Mouse (Mus musculus) right cerebral cortex, postnatal 4 days (tissue): ENCODE results near the gene Ttc30a1.
A peak's percentile ranks its signal among the peaks of the same experiment; 100 is the strongest.
"Not testable (repeated sequence)": the region's sequence is repeated elsewhere in the genome, so short reads cannot be mapped to it uniquely, and the experiment has no call there.

ENCODE experiments used
- DNase-seq: peaks from one replicate; pipeline ENCODE4 v3.0.0-alpha.2; 2022

Ttc30a1 gene

GRCm38 (mm10) chr2:75982626-75983025 lies 859 bp upstream of the Ttc30a1 start:
- no peak for DNase-seq

DNA sequence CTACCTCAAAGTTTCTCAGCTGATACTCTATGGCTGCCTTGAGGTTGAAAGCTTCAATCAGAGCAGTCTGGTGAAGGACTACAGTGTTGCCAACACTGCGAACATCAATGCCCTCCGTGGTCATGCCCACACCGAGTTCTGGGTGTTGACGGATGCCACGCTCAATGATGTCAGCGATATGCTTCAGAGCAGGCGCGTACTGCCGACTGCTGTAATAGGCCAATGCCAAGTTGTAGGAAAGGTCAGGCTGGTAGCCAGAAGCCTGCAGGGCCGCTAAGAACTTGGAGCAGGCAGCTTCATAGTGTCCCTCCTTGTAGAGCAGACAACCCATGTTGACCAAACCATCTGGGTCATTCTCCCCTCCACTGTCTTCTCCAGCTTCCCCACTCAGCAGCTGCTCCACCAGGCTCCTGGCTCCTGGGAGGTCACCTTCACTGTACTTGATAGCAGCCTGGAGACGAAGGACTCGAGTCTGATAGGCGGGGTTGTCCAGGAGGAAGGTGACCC lies 781 bp downstream of the Ttc30a1 start:
- not testable (repeated sequence) for DNase-seq

DNA sequence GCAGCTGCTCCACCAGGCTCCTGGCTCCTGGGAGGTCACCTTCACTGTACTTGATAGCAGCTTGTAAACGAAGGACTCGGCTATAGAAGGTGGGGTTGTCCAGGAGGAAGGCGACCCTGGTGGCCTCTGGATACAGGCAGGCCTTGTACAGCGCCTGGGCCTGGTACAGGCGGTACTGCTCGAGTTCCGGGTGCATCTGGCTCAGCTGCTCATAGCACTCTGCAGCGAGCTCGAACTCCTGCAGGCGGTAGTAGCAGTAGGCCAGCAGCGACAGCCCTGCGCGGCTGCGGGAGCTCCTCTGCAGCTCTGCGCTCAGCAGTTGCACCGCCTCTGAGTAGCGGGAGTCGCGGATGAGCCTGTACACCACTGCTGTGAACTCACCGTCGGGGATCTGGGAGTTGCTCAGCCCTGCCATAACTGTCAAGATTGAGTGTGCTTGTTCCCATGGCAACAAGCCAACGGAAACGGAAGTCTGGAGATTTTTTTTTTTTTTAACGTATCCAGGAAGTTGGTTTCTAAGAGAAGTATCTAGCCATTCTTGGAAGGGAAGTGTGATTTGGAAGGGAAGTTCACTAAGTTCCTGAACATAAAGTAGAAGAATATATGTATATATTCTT lies 3.9 kb downstream of the Ttc30a1 start, which contains the start of gene Ttc30a2:
Gene Ttc30a2, minus strand, starts transcription at position 419 of the 617 bp plus-strand sequence.
- DNase-seq, result not testable (repeated sequence)

DNA sequence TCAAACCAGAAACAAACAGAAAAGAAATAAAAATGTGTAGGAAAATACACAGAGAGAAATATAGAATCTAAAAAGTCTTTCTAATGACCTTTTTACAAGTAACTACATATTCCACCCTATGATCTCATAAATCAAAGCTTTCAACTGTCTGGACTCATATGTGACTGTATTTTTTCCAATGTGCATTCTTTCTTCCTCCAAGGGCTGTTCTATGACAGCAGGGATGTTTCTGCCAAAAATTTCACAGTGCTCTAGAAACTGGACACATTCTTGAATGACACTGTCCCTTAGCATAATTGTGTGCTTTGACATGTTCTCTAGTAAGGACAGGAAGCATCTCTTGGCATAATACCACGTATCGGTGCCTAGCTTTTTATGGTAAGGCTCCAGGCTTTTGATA lies 5.7 kb downstream of the Ttc30a1 start:
- DNase-seq, result not testable (repeated sequence)

DNA sequence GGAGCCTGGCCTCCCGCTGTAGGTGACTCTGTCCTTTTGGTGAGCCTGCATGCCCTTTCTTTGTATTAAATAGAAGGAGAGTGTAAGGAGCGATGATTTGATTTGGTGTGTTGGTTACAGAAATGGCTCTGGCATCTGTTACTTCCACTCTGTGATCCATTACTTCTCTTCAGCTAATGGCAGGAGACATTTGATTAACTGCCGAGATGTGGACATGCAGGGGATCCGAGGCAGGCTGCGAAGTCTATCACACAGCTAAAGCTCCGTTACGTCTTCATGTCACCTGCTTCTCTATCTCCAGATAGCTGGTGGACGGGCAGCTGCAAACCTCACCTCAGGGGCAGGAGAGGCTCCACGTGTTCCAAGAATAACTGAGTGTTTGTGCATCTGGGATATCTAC lies 7.6 kb downstream of the Ttc30a1 start:
- DNase-seq, result no peak

DNA sequence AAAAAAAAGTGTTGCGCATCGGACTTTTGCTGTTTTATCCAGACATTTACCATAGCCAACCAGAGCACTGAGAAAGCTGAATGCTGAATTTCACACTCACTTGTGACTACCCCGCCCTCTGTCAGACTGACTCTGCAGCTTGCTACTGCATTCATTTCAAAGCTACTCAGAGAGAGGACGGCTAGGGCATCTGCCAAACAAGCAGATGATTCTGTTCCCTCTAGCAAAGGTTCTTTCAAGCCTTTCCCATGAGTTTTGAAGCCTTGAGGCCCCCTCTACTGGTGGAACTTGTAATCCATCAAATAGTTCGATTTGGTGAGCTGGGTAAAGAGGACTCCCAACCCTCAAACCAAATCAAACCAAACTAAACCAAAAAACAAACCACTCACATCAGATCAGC lies 16.8 kb downstream of the Ttc30a1 start:
- peak; percentile 49 for DNase-seq

- peak; percentile 42 for DNase-seq
Observed at GRCm38 (mm10) chr2:75964512-75964911, 17.3 kb downstream of the Ttc30a1 start.

GRCm38 (mm10) chr2:75964051-75964450 lies 17.7 kb downstream of the Ttc30a1 start:
- no peak for DNase-seq

GRCm38 (mm10) chr2:75963211-75963840 lies 18.4 kb downstream of the Ttc30a1 start:
- no peak for DNase-seq

- DNase-seq, result no peak
Observed at GRCm38 (mm10) chr2:75960366-75961330, 21.1 kb downstream of the Ttc30a1 start.

- DNase-seq, result peak; percentile 18
Observed at GRCm38 (mm10) chr2:75959850-75960365, 21.9 kb downstream of the Ttc30a1 start.

- DNase-seq, result no peak
Observed at GRCm38 (mm10) chr2:75959183-75959849, 22.5 kb downstream of the Ttc30a1 start.

GRCm38 (mm10) chr2:75955709-75956108 lies 26.1 kb downstream of the Ttc30a1 start:
- no peak for DNase-seq

- no peak for DNase-seq
Observed at GRCm38 (mm10) chr2:75953320-75953719, 28.4 kb downstream of the Ttc30a1 start.

DNA sequence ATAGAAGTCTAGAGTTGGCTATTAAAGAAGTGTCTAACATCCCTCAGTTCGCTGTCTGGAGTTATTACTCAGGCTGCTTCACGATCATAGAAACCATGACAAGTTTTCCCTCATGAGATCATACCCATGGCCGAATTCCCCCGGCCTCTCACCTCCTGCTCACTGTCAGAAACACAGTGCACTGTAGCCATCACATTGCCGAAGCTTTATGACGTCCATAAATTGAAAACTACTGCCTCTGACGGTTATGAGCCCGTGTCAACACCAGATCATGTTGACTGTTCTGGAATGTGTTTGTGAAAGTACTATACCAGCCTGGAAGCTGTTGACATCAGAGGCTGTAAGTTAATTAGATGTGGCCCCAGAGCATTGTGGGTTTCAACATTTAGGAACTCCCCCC lies 31.1 kb downstream of the Ttc30a1 start:
- DNase-seq, result no peak

DNA sequence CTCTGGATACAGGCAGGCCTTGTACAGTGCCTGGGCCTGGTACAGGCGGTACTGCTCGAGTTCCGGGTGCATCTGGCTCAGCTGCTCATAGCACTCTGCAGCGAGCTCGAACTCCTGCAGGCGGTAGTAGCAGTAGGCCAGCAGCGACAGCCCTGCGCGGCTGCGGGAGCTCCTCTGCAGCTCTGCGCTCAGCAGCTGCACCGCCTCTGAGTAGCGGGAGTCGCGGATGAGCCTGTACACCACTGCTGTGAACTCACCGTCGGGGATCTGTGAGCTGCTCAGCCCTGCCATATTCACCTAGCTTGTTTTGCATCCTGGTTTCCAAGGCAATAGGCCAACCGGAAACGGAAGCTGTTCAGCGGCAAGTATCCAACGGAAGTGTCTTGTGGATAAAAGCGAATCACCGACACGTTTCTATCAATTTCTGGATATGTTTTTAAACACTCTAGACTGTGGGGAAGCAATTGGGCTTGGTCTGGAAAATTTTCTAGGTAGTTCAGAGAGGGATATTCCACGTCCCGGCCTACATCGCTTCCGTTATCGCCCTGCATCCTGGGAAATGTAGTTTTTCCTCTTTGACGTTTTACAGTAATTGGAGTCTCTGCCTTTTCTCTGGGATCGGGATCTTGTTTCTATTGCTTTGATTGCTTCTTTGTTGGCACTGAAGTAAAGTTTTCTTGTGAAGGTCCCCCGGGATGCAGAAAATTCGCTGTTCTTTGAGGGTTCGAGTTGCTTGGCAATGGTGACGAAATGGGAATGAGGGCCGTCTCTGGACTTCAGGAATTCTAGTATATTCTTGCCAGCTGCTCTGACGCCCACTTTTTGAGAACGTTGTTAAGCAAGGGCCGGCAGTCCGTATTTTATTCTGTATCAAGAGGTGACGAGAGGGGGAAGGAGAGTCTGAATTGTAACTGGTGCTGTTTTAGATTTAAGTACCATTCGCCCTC lies 43.4 kb downstream of the Ttc30a1 start, which contains the start of gene Ttc30b:
Gene Ttc30b, minus strand, starts transcription at position 469 of the 947 bp plus-strand sequence.
- peak; percentile 67 for DNase-seq

DNA sequence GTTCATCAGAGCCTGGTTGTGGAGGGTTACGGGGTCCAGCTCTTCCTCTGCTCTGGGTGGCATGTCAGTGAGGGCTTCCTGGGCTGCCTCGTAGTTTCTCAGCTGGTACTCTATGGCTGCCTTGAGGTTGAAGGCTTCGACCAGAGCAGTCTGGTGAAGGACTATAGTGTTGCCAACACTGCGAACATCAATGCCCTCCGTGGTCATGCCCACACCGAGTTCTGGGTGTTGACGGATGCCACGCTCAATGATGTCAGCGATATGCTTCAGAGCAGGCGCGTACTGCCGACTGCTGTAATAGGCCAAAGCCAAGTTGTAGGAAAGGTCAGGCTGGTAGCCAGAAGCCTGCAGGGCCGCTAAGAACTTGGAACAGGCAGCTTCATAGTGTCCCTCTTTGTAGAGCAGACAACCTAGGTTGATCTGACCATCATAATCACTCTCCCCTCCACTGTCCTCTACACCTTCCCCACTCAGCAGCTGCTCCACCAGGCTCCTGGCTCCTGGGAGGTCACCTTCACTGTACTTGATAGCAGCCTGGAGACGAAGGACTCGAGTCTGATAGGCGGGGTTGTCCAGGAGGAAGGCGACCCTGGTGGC lies 44.1 kb downstream of the Ttc30a1 start:
- DNase-seq, result not testable (repeated sequence)

GRCm38 (mm10) chr2:75936685-75937084 lies 45.1 kb downstream of the Ttc30a1 start:
- DNase-seq, result not testable (repeated sequence)

- DNase-seq, result no peak
Observed at GRCm38 (mm10) chr2:75933541-75933940, 48.2 kb downstream of the Ttc30a1 start.

GRCm38 (mm10) chr2:75930941-75931340 lies 50.8 kb downstream of the Ttc30a1 start:
- no peak for DNase-seq
